ENCODE assay signal across 17 mouse cellular contexts in the genomic region with DNA sequence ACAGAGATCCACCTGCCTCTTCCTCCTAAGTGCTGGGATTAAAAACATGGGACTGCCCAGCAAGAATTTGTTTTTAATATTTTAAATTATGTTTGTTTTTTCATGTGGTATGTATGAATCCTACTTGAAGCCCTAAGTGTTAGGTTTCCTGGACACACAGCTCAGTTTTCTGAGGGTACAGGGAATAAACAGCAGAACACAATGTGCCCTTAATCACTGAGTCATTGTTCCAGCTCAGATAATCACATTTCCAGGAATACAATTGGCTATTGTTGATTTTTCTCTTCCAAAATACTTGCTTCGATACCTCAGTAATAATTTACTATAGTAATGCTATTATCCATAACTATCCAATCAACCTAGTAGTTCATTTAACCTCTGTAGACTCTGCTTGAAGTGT.
DNase-seq lines count a peak whose midpoint lies in the region; ATAC-seq and TF ChIP-seq lines count a peak whose summit lies in the region.
"Had no signal": no experiment of that assay in that cellular context is flagged by ENCODE, and none has a peak within 500 bp of the region (broad histone marks: within the 10 kb centered on the region; RNA-seq: fewer than 3 reads in every experiment).

No protein-coding gene starts in this region.

- no peak overlapping the region for H3K4me3 ChIP-seq in lung, postnatal 0 days (ENCODE audit: low read depth, low read length)
- H3K4me3 ChIP-seq in lung, adult 2 months (replicated peaks; ENCODE audit: extremely low read depth, low read depth, low read length) = no peak overlapping the region
- H3K4me3 ChIP-seq: embryonic facial prominence, embryonic 10.5 days; embryonic facial prominence, embryonic 12.5 days; forebrain, embryonic 13.5 days; forebrain, embryonic 15.5 days had no signal

- 67% methylated on average over 1 of the region's 1 CpGs for WGBS in lung, postnatal 0 days
- 51% methylated on average over 1 of the region's 1 CpGs for WGBS in lung, adult 2 months

- DNase-seq in heart, adult 11 months = peak; percentile 66
- no peak for DNase-seq in heart, postnatal 4 days
- no peak for DNase-seq in lung, postnatal 0 days (ENCODE audit: low spot score)
- DNase-seq in lung, adult 2 months = no peak
- DNase-seq in testis, postnatal 10 days (ENCODE audit: low spot score) = no peak
- DNase-seq: adrenal gland, adult 2 months; adrenal gland, postnatal 10 days; adrenal gland, postnatal 25 days; cerebellum, adult 11-12 months; cerebellum, adult 2 months; cerebellum, adult 9-10 months; cerebellum, postnatal 25 days; forebrain, postnatal 0 days had no signal

- no peak for TF ChIP-seq POLR2A in lung, adult 2 months (IDR thresholded peaks at IDR 0.05; ENCODE audit: borderline replicate concordance, extremely low read depth, low read depth, low read length)

- no peak overlapping the region for H3K4me2 ChIP-seq in lung, postnatal 0 days (replicated peaks; ENCODE audit: low read depth, low read length)
- H3K4me2 ChIP-seq: embryonic facial prominence, embryonic 12.5 days; forebrain, embryonic 13.5 days; forebrain, embryonic 15.5 days had no signal

- TF ChIP-seq CTCF in lung, postnatal 0 days (IDR thresholded peaks at IDR 0.05) = no peak
- no peak for TF ChIP-seq CTCF in lung, adult 2 months (IDR thresholded peaks at IDR 0.05; ENCODE audit: insufficient read depth, low read length)

- no peaks in the 10 kb centered on the region for H3K9me3 ChIP-seq in lung, postnatal 0 days (ENCODE audit: low read length)
- H3K9me3 ChIP-seq: embryonic facial prominence, embryonic 10.5 days; embryonic facial prominence, embryonic 12.5 days; forebrain, embryonic 13.5 days; forebrain, embryonic 15.5 days had no signal

- no peaks in the 10 kb centered on the region for H3K36me3 ChIP-seq in lung, postnatal 0 days (ENCODE audit: insufficient read depth, low read length)
- H3K36me3 ChIP-seq: embryonic facial prominence, embryonic 10.5 days; embryonic facial prominence, embryonic 12.5 days; forebrain, embryonic 15.5 days had no signal

- no peaks in the 10 kb centered on the region for H3K4me1 ChIP-seq in lung, postnatal 0 days (ENCODE audit: insufficient read depth, low read depth, low read length)
- peaks cover 16% of the 10 kb centered on the region for H3K4me1 ChIP-seq in lung, adult 2 months (ENCODE audit: control insufficient read depth, insufficient read depth, low read length)
- H3K4me1 ChIP-seq: forebrain, embryonic 15.5 days had no signal

- TF ChIP-seq EP300 in lung, postnatal 0 days (IDR thresholded peaks at IDR 0.05) = peak; percentile 53

- no peaks in the 10 kb centered on the region for H3K27me3 ChIP-seq in lung, postnatal 0 days (replicated peaks; ENCODE audit: insufficient read depth, low read length)
- H3K27me3 ChIP-seq: embryonic facial prominence, embryonic 12.5 days; forebrain, embryonic 13.5 days; forebrain, embryonic 15.5 days had no signal

- no peak overlapping the region for H3K27ac ChIP-seq in lung, postnatal 0 days (ENCODE audit: low read length)
- H3K27ac ChIP-seq: embryonic facial prominence, embryonic 10.5 days; embryonic facial prominence, embryonic 12.5 days; forebrain, embryonic 13.5 days; forebrain, embryonic 15.5 days had no signal

- ATAC-seq in lung, postnatal 0 days = no peak
- ATAC-seq: forebrain, embryonic 13.5 days; forebrain, embryonic 15.5 days had no signal

- no peak overlapping the region for H3K9ac ChIP-seq in lung, postnatal 0 days (replicated peaks; ENCODE audit: low read depth)
- H3K9ac ChIP-seq: embryonic facial prominence, embryonic 12.5 days; forebrain, embryonic 13.5 days; forebrain, embryonic 15.5 days; forebrain, postnatal 0 days had no signal
